9 mouse cellular contexts compared by ENCODE assay signal in the genomic region with DNA sequence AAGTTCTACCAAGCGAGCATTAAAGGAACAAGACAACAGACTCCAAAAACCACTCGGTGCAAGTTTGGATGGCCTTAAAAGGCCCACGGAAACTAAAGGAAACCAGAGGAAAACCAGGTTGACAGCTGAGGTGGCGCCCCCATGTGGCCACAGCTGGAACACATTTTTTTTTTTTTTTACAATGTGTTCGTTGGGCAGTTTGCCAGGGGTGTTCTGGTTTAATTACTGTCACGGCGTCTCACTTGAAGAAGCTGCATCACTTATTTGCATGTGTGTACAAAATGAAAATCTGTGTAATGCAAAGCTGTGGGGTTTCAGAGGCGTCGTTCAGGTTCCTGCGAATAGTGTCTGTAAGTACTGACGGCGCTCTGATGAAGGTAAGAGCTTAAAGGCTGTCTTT.
DNase-seq lines count a peak whose midpoint lies in the region; ATAC-seq and TF ChIP-seq lines count a peak whose summit lies in the region.
"Had no signal": no experiment of that assay in that cellular context is flagged by ENCODE, and none has a peak within 500 bp of the region (broad histone marks: within the 10 kb centered on the region; RNA-seq: fewer than 3 reads in every experiment).

No protein-coding gene starts in this region.

- H3K9me3 ChIP-seq in kidney, postnatal 0 days (replicated peaks; ENCODE audit: low read length): no peaks in the 10 kb centered on the region
- no peaks in the 10 kb centered on the region for H3K9me3 ChIP-seq in CH12.LX (replicated peaks; ENCODE audit: low read length)
- no peaks in the 10 kb centered on the region for H3K9me3 ChIP-seq in ES-E14 (ENCODE audit: control insufficient read depth, insufficient read depth, low read depth, low read length)
- H3K9me3 ChIP-seq: embryonic facial prominence, embryonic 12.5 days had no signal

- no peak for ATAC-seq in kidney, postnatal 0 days (replicated peaks; ENCODE audit: low FRiP score, low read depth)

- H3K79me2 ChIP-seq in CH12.LX (replicated peaks; ENCODE audit: control insufficient read depth, extremely low read depth, insufficient read depth, poor library complexity, severe bottlenecking): no peaks in the 10 kb centered on the region

- no peak overlapping the region for H3K27ac ChIP-seq in kidney, postnatal 0 days
- H3K27ac ChIP-seq in CH12.LX (ENCODE audit: insufficient read depth, low read depth): no peak overlapping the region
- H3K27ac ChIP-seq in ES-E14 (ENCODE audit: insufficient read depth, low read depth, low read length, poor library complexity, severe bottlenecking): no peak overlapping the region
- H3K27ac ChIP-seq: embryonic facial prominence, embryonic 12.5 days had no signal

- in situ Hi-C loops in CH12.LX (cut with MboI; ENCODE audit: low pct_ligation_motif_present, low pct_unique_long_range_greater_than_20kb, low sequenced_read_pairs): no loop called here
- in situ Hi-C loops in ES-E14 (cut with MboI; ENCODE audit: low sequenced_read_pairs in 2 of 2, unreplicated experiment in 2 of 2): no loop called here

- H3K4me3 ChIP-seq in kidney, postnatal 0 days (replicated peaks; ENCODE audit: low read depth, low read length): no peak overlapping the region
- no peak overlapping the region for H3K4me3 ChIP-seq in CH12.LX (replicated peaks in 1 of 3; ENCODE audit: low read depth in 2 of 3, low read length in 2 of 3, poor library complexity in 1 of 3)
- no peak overlapping the region for H3K4me3 ChIP-seq in ES-E14 (ENCODE audit: insufficient read depth in 1 of 2, low read depth in 1 of 2, low read length in 2 of 2, poor library complexity in 1 of 2, severe bottlenecking in 1 of 2)
- H3K4me3 ChIP-seq: embryonic facial prominence, embryonic 12.5 days; myocyte had no signal

- TF ChIP-seq RAD21 in CH12.LX (IDR thresholded peaks at IDR 0.05; ENCODE audit: low read depth, low read length): no peak; the same call in none of the 2 replicates

- H3K4me2 ChIP-seq in kidney, postnatal 0 days (ENCODE audit: low read length): no peak overlapping the region
- H3K4me2 ChIP-seq in CH12.LX (ENCODE audit: insufficient read depth, low read depth, poor library complexity, severe bottlenecking): no peak overlapping the region
- H3K4me2 ChIP-seq: embryonic facial prominence, embryonic 12.5 days had no signal

- H3K4me1 ChIP-seq in kidney, postnatal 0 days (replicated peaks; ENCODE audit: insufficient read depth, low read length): 0 out of 2 replicates have a peak, but pooled peaks cover 4% of the 10 kb centered on the region
- H3K4me1 ChIP-seq in CH12.LX (ENCODE audit: control insufficient read depth in 1 of 2, insufficient read depth in 2 of 2) (no peaks in the 10 kb centered on the region), ES-E14 (ENCODE audit: control insufficient read depth in 2 of 2, insufficient read depth in 2 of 2, low read length in 2 of 2, poor library complexity in 1 of 2) (no peaks in the 10 kb centered on the region)
- H3K4me1 ChIP-seq: embryonic facial prominence, embryonic 12.5 days had no signal

- TF ChIP-seq POLR2A in CH12.LX (IDR thresholded peaks at IDR 0.05; ENCODE audit: low read depth, low read length): no peak

- TF ChIP-seq CTCF in kidney, postnatal 0 days (IDR thresholded peaks at IDR 0.05; ENCODE audit: low read depth): peak; percentile 67
- peak; percentile 45 to 50; a peak in 3 of 4 replicates for TF ChIP-seq CTCF in CH12.LX (conservative IDR thresholded peaks at IDR 0.05 in 1 of 2, IDR thresholded peaks at IDR 0.05 in 1 of 2; ENCODE audit: low read depth in 2 of 2, low read length in 2 of 2)

- dilution Hi-C loops in CH12.LX (cut with MboI; ENCODE audit: extremely low pct_ligation_motif_present, extremely low pct_unique_long_range_greater_than_20kb, low sequenced_read_pairs): no loop called here

- H3K27me3 ChIP-seq in kidney, postnatal 0 days (ENCODE audit: insufficient read depth, low read length): no peaks in the 10 kb centered on the region
- H3K27me3 ChIP-seq in CH12.LX (replicated peaks): peaks cover 64% of the 10 kb centered on the region
- H3K27me3 ChIP-seq: embryonic facial prominence, embryonic 12.5 days had no signal

- no peaks in the 10 kb centered on the region for H3K36me3 ChIP-seq in kidney, postnatal 0 days (ENCODE audit: insufficient read depth, low read length)
- no peaks in the 10 kb centered on the region for H3K36me3 ChIP-seq in CH12.LX (replicated peaks in 1 of 2; ENCODE audit: control insufficient read depth in 1 of 2, insufficient read depth in 1 of 2, low read length in 1 of 2)
- no peaks in the 10 kb centered on the region for H3K36me3 ChIP-seq in ES-E14 (ENCODE audit: control insufficient read depth, insufficient read depth, low read length, poor library complexity, severe bottlenecking)
- H3K36me3 ChIP-seq: embryonic facial prominence, embryonic 12.5 days had no signal

- WGBS in kidney, postnatal 0 days: 62% methylated on average over 12 of the region's 12 CpGs

- DNase-seq in kidney, postnatal 0 days (ENCODE audit: low spot score): peak; percentile 28
- DNase-seq in kidney, adult 11 months: no peak
- DNase-seq in CH12.LX (ENCODE audit: extremely low read depth) (peak; percentile 3), ES-E14 (ENCODE audit: low read depth, low spot score) (no peak)
- DNase-seq in layer of hippocampus, postnatal 25 days (ENCODE audit: extremely low spot score in 1 of 2, low spot score in 1 of 2): peak; percentile 20 to 50
- DNase-seq in urinary bladder, postnatal 25 days (ENCODE audit: low spot score): no peak
- DNase-seq in spleen, postnatal 36 days (ENCODE audit: low spot score in 2 of 2): no peak

- no peak for TF ChIP-seq EP300 in CH12.LX (IDR thresholded peaks at IDR 0.05; ENCODE audit: low read length)

- no peak overlapping the region for H3K9ac ChIP-seq in kidney, postnatal 0 days (ENCODE audit: low read depth, low read length)
- H3K9ac ChIP-seq in CH12.LX (ENCODE audit: insufficient read depth, low read depth) (no peak overlapping the region), ES-E14 (ENCODE audit: insufficient read depth, low read depth, low read length, poor library complexity, severe bottlenecking) (no peak overlapping the region)
- H3K9ac ChIP-seq: embryonic facial prominence, embryonic 12.5 days had no signal

TF ChIP-seq in CH12.LX, 34 proteins besides CTCF, POLR2A, EP300 and RAD21:
- TF ChIP-seq PAX5 (IDR thresholded peaks at IDR 0.05; ENCODE audit: low read length) (no peak), ZNF384 (IDR thresholded peaks at IDR 0.05; ENCODE audit: low read depth, low read length) (peak; percentile 87), KAT2A (IDR thresholded peaks at IDR 0.05; ENCODE audit: insufficient replicate concordance, low read length) (no peak), SMC3 (IDR thresholded peaks at IDR 0.05; ENCODE audit: low read depth, low read length) (peak; percentile 32)

TF ChIP-seq in ES-E14, 5 proteins besides CTCF, POLR2A, EP300 and RAD21:
- TF ChIP-seq CHD2 (IDR thresholded peaks at IDR 0.05; ENCODE audit: low read depth, low read length) (no peak), HCFC1 (IDR thresholded peaks at IDR 0.05; ENCODE audit: borderline replicate concordance, insufficient read depth, low read length) (no peak), ZC3H11A (IDR thresholded peaks at IDR 0.05; ENCODE audit: borderline replicate concordance, low read depth, low read length) (peak; percentile 11; the same call in 1 of the 2 replicates), MAFK (IDR thresholded peaks at IDR 0.05; ENCODE audit: insufficient read depth, low read depth, low read length) (no peak), ZNF384 (IDR thresholded peaks at IDR 0.05; ENCODE audit: low read depth, low read length) (peak; percentile 98)

Comparison
In these comparisons a context has a peak if more than half of its experiments do, and no peak if none do; other contexts are left out.
1. DNase-seq: peak in kidney, postnatal 0 days (single experiment), CH12.LX (single experiment) and layer of hippocampus, postnatal 25 days (2 of 2); none in kidney, adult 11 months (single experiment), ES-E14 (single experiment), urinary bladder, postnatal 25 days (single experiment) and spleen, postnatal 36 days (0 of 2).